Mouse (Mus musculus): ENCODE measurements at regions not wholly inside any gene's neighbourhood (a gene's known extent, or its start where the extent isn't known, plus 50 kb on each side); places are given as distances from the start of the nearest gene placed in this dataset.

DNA sequence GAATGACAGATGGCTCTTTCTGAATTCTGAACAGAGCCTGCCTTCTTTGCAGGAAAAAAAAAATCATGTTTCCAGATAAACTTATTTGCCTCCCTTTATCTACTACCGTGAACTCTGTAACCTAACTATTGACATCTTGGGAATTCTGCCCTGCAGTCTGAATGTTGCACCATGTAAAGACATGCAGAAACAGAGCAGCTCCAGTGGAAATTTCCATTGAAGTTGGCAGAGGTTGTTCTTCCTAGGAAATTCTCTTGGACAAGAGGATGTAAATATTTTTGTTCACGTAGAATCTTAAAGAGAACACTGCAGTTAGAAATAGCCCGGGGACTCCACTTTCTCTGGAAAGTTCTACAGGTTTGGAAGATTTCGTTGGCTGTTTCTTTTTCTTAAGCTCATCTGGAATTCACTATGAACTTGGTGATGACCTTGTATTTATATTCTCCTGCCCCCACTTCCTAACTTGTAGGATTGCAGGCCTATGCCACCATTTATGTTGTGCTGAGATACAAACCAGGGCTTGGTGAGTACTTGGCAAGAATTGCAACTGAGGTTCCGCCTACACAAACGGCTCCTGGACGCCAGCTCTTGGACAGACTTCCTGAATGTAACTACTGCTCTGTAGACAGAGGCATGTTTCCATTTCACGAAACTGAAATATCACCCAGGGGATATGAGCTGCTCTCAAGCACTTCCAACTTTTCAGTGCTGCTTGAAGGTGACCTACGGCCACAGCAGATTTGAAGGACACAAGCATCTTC lies 202.7 kb upstream of the Mocs1 start:
- intact Hi-C loops (cut with DNase I) = no loop called here
- no peak for DNase-seq
- no peak for TF ChIP-seq CTCF (IDR thresholded peaks at IDR 0.05)
- H3K4me3 ChIP-seq = no peak overlapping the region
- H3K27ac ChIP-seq = no peak overlapping the region

DNA sequence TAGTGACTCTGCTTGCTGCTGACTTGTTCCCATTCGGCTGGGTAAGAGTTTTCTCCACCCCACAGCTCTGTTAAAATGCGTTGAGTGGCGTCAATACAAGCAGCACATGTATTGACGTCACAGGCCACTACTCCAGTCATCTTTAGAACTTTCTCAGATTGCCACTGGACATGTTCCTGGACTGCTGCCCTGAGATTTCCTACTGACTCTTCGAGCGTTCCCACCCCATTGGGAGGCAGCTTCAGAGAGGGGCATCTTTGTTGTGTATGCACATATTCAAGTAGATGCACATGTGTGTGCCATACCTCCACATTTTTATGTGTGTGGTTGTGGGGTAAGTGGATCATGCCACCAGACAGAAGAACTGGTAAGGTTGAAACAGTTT lies 202.2 kb upstream of the Mocs1 start:
- Histone ChIP-seq H3K27ac (no peak overlapping the region), H3K4me3 (no peak overlapping the region)
- intact Hi-C loops (cut with DNase I) = no loop called here
- TF ChIP-seq CTCF (IDR thresholded peaks at IDR 0.05) = no peak
- DNase-seq = no peak

DNA sequence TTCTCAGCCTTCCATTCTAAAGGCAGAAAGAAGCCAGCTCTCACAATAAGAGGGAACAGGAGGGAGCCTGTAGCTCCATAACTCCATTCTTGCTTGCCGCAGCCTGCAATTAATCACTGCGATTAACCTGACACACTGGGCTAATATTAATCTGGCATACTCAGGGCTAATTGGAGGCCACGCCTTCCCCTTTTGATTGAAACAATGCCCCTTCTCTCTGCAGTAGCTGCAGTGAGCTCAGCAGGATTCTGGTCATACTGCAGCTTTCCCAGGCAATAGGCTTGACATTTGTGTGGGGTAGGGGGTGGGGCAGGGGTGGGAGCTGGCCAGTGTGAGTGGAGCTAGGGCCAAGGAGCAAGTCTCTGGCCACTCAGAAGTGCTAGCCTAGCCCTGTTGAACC lies 196.9 kb upstream of the Mocs1 start:
- DNase-seq = no peak
- no peak overlapping the region for H3K4me3 ChIP-seq
- no peak overlapping the region for H3K27ac ChIP-seq
- TF ChIP-seq CTCF (IDR thresholded peaks at IDR 0.05) = no peak
- intact Hi-C loops (cut with DNase I) = no loop called here

DNA sequence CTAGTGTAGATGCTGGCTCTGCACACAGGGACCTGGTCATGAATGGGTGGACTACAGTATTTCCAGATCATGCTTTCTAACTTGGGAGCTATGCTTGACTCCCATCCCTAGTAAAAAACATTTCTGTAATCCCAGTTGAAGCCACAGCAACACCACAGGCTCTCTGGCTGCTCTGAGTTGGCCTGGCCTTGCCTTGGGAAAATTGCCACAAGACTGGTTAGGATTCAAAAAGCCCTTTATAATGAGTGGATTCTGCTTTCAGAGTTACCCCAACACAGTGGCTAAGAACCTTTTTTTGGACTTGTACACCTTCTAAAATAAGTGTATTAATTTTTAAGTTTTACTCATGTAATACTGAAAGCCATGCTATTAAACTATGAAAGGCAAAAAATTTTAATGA lies 188.1 kb upstream of the Mocs1 start:
- intact Hi-C loops (cut with DNase I) = no loop called here

DNA sequence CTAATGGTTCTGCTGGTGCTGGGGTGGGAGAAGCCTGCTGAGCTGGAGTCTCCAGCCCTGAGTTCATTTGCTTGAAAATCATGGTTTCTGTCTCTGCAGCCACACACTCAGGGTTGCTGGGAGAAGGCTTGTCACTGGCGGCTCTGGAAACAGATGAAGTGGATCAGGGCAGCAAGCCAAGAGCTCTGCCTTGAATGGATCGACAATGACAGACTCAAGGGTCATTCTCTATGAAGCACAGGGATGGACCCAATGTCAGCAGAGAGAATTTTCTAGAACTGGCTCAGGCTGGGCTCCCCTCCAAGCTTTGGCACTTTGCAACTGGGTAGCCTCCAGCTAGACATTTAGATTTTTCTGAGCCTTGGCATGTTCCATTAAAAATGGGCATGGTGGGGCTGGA lies 184.7 kb upstream of the Mocs1 start:
- no peak overlapping the region for H3K4me3 ChIP-seq
- DNase-seq = no peak
- TF ChIP-seq CTCF (IDR thresholded peaks at IDR 0.05) = no peak
- no peak overlapping the region for H3K27ac ChIP-seq
- intact Hi-C loops (cut with DNase I) = no loop called here

More for the DNA sequence above, 188.1 kb upstream of the Mocs1 start:
- Histone ChIP-seq H3K4me3 (no peak overlapping the region), H3K27ac (no peak overlapping the region)
- no peak for DNase-seq
- no peak for TF ChIP-seq CTCF (IDR thresholded peaks at IDR 0.05)

DNA sequence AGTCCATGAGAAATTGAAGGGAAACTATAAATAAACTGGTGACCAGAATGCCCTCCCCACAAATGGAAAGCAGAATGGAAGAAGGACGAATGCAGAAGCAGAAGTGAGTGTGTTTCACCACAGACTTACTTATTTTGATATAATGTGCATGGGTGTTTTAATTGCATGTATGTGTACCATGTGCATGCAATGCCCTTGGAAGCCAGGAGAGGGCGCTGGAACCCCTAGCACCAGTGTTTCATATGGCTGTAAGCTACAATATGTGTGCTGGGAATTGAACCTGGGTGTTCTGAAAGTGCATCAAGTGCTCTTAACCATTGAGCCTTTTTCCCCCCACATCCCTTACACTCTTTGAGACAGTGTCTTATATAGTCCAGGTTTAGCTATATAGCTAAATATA lies 183.1 kb upstream of the Mocs1 start:
- H3K27ac ChIP-seq = no peak overlapping the region
- intact Hi-C loops (cut with DNase I) = no loop called here
- no peak for DNase-seq
- no peak for TF ChIP-seq CTCF (IDR thresholded peaks at IDR 0.05)
- H3K4me3 ChIP-seq = no peak overlapping the region

- no peak for TF ChIP-seq CTCF (IDR thresholded peaks at IDR 0.05)
- no peak for DNase-seq
- intact Hi-C loops (cut with DNase I) = no loop called here
- H3K27ac ChIP-seq = no peak overlapping the region
- H3K4me3 ChIP-seq = no peak overlapping the region
Observed at GRCm38 (mm10) chr17:49247215-49247614, 180.9 kb upstream of the Mocs1 start.

GRCm38 (mm10) chr17:49250726-49251537 lies 177.2 kb upstream of the Mocs1 start:
- DNase-seq = no peak
- Histone ChIP-seq H3K27ac (no peak overlapping the region), H3K4me3 (no peak overlapping the region)
- intact Hi-C loops (cut with DNase I) = no loop called here
- no peak for TF ChIP-seq CTCF (IDR thresholded peaks at IDR 0.05)

GRCm38 (mm10) chr17:49252271-49252670 lies 175.9 kb upstream of the Mocs1 start:
- no peak for DNase-seq
- H3K4me3 ChIP-seq = no peak overlapping the region
- H3K27ac ChIP-seq = no peak overlapping the region
- intact Hi-C loops (cut with DNase I) = no loop called here
- TF ChIP-seq CTCF (IDR thresholded peaks at IDR 0.05) = no peak

DNA sequence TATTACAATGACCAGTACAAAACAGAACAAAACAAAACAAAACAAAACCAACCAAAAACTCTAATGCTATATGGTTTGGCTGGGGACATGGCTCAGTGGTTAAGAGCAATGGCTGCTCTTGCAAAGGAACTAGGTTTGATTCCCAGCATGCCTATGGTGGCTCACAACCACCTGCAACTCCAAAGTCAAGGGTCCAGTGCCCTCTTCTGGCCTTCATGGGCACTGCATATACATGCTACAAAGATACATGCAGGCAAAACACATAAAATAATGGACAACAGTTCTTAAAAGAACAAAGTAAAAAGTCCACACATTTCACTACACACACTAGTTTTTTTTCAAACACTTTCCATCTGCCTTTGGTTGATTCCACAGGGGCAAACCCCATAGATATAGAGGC lies 169.7 kb upstream of the Mocs1 start:
- H3K27ac ChIP-seq = no peak overlapping the region
- DNase-seq = no peak
- peak; percentile 30; the same call in 1 of the 2 replicates for TF ChIP-seq CTCF (IDR thresholded peaks at IDR 0.05)
- intact Hi-C loops (cut with DNase I) = no loop called here
- H3K4me3 ChIP-seq = no peak overlapping the region

GRCm38 (mm10) chr17:49262394-49262793 lies 165.8 kb upstream of the Mocs1 start:
- no peak overlapping the region for H3K4me3 ChIP-seq
- H3K27ac ChIP-seq = no peak overlapping the region
- TF ChIP-seq CTCF (IDR thresholded peaks at IDR 0.05) = no peak
- no peak for DNase-seq
- intact Hi-C loops (cut with DNase I) = no loop called here

- peak; percentile 74 for TF ChIP-seq CTCF (IDR thresholded peaks at IDR 0.05)
- intact Hi-C loops (cut with DNase I) = loop anchor here (1.0 kb wide), 1 partner anchor 134 kb away; no protein-coding TSS in a partner anchor
- Histone ChIP-seq H3K27ac (no peak overlapping the region), H3K4me3 (no peak overlapping the region)
- DNase-seq = no peak
Observed at GRCm38 (mm10) chr17:49266343-49266742, 161.8 kb upstream of the Mocs1 start.

DNA sequence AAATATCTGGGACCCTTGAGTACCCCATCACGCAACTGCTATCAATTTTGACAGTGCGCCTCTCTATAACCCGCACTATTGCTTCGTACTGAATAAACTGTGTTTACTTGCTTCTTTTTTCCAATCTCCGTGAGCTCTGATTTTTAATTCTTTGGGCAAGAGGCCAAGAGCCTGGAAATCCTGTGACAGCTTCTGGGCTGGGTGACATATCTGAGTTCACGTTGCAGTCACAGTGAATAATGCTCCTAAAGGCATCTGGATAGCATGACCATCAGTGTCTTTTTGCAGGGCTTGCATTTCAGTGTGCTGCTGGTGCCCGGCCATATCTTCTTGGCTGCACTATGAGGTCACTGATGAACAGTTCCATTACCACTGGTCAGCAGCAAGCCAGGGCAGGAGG lies 158.2 kb upstream of the Mocs1 start:
- intact Hi-C loops (cut with DNase I) = no loop called here
- no peak overlapping the region for H3K27ac ChIP-seq
- no peak overlapping the region for H3K4me3 ChIP-seq
- DNase-seq = no peak
- TF ChIP-seq CTCF (IDR thresholded peaks at IDR 0.05) = no peak
